Mouse (Mus musculus) thymus, postnatal 14 days (tissue): ENCODE measurements around the gene Gm9918.

Experiments used
- DNase-seq: peaks from one replicate; pipeline ENCODE4 v3.0.0; 2021

Gene Gm9918

GRCm38 (mm10) chr15:102279092-102279782, 8.9 kb downstream of the Gm9918 start, which contains the start of gene Mfsd5:
Mfsd5 (plus strand) TSS chr15:102279454.
- DNase-seq = peak; percentile 91

DNA sequence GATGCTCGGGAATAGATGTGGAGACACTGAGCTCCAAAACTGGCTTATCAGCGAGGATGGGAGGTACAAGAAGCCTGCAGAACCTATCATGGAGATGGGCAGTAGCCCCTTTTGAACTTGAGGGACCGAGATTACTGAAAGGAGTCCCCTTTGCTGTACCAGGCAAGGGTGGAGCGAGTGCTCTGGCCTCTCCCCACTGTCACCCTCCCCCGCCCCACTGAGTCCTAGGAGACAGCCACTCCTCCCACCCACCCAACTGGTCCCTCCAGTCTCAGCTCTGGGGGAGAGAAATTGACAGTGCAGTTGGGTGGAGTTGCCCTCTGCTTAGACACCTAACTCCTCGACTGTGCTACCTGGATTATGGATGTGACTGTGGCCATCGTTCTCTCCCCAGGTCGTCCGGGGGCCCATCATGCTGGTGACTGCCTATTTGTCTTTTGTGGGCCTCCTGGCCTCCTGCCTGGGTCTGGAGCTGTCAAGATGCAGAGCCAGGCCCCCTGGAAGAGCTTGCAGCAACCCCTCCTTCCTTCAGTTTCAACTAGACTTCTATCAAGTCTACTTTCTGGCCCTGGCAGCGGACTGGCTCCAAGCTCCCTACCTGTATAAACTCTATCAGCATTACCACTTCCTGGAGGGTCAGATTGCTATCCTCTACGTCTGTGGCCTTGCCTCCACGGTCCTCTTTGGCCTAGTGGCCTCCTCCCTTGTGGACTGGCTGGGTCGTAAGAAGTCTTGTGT, 9.6 kb downstream of the Gm9918 start:
- no peak for DNase-seq

DNA sequence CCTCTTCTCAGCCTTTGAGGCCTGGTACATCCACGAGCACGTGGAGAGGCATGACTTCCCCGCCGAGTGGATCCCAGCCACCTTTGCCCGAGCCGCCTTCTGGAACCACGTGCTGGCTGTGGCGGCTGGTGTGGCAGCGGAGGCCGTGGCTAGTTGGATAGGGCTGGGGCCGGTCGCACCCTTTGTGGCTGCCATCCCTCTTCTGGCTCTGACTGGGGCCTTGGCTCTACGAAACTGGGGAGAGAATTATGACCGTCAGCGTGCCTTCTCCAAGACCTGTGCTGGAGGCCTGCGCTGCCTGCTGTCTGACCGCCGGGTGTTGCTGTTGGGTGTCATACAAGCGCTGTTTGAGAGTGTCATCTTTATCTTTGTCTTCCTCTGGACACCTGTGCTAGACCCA, 10.3 kb downstream of the Gm9918 start:
- no peak for DNase-seq

GRCm38 (mm10) chr15:102282463-102283292, 12.3 kb downstream of the Gm9918 start:
- no peak for DNase-seq

DNA sequence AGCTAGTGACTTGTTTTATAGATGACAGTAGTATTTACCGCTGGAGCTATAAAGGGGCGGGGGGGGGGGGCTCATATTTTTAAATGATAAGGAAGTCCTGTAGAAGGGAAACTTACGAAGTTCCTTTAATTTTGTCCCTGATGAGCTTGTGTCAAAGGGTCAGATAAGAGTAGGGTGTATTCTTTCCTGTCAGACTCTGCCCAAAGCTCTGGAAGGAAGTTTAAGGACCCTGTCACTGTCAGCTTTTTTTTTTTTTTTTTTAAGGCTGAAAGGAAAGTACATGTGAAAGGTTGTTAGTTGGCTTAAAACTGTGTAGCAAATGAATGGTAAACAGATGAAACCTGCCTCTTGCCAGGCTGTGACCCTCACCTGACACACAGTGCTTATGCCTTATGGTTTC, 13.3 kb downstream of the Gm9918 start:
- no peak for DNase-seq

- peak; percentile 56 for DNase-seq
These were observed 17.0 kb downstream of the Gm9918 start for GRCm38 (mm10) chr15:102287395-102287794.

DNA sequence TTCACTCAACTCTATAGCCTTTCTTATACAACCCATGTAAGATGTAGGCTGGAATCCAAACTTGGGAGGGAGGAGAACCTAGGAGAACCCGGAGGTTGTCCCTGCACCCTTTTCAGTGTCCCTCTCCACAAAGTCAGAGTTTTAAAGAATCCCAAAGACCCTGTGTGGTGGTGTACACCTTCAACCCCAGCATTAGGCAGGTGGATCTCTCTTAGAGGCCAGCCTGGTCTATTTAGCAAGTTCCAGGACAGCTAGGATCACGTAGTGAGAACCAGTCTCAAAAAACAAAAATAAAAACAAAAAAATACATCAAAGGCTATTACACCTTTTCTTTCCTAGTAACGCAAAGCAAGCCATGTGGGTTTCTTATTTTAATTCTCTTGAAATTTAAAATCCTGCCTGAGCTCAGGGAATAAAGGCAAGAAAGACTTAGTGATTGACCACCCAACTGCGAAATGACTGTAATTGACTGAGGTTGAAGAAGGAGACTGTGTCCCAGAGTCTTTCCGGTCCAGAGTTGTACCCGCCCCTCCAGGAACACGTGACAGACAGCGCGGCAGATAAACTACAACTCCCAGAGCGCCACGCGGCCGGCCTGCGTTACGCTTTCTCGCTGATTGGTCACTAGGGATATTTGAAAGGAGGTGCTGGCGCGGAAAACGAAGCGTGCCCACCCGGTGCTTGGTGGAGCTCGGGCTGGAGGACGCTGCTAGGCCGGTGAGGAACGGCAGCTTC, 25.4 kb downstream of the Gm9918 start, which contains the start of gene Espl1:
Espl1 (plus strand) TSS at position 634 of the 735 bp plus-strand sequence.
- peak; percentile 96 for DNase-seq

GRCm38 (mm10) chr15:102296368-102297006, 26.1 kb downstream of the Gm9918 start:
- no peak for DNase-seq

GRCm38 (mm10) chr15:102302542-102302941, 32.2 kb downstream of the Gm9918 start:
- no peak for DNase-seq

- DNase-seq = no peak
These were observed 38.4 kb downstream of the Gm9918 start for GRCm38 (mm10) chr15:102308717-102309116.

DNA sequence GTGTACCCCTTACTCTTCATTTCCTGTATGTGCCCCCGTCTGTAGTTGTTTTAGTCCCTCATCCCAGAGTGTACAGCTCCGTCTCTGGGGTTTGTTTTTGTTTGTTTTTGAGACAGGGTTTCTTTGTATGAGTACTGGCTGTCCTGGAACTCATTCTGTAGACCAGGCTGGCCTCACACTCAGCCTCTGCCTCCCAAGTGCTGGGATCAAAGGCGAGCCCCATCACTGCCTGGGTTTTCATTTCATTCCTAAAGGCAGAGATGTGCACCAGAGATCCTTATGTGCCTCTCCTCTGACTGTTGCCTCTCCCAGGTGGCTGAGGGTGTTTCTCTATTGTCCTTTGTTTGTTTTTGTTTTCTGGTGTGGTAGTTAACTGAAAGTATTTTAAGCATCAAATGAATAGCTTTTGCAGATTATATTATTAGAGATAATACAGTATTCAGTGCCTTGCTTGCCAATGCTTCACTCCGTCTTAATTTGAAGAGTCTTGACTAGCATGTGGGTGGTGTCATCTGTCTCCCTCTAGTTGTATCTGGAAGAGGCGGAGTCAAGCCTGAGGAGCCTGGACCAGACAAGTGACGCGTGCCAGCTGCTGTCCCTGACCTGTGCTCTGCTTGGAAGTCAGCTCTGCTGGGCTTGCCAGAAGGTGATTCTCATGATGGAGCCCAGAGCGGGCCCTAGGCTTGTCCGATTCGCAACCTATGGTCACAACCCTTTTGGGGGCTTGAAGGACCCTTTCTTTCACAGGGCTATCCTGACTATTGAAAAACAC, 39.9 kb downstream of the Gm9918 start:
- no peak for DNase-seq

GRCm38 (mm10) chr15:102311489-102311888, 41.1 kb downstream of the Gm9918 start:
- no peak for DNase-seq

- no peak for DNase-seq
These were observed 44.9 kb downstream of the Gm9918 start for GRCm38 (mm10) chr15:102315292-102315691.

- DNase-seq = peak; percentile 71
These were observed 45.9 kb downstream of the Gm9918 start for GRCm38 (mm10) chr15:102316263-102316662.
